Mouse (Mus musculus): ENCODE measurements around the gene Tmsb15b1. TPM values are rescaled to one million over a fixed set of nuclear protein-coding genes. Genes with fewer than 3 reads are reported as not detected.
"Not testable (repeated sequence)": the region's sequence is repeated elsewhere in the genome, so short reads cannot be mapped to it uniquely, and the experiment has no call there.

Tmsb15b1 gene
- total and polyA plus RNA-seq, 2 experiments from 2014 or later, result 2.3 to 17.9 TPM

- no peaks in the 10 kb centered on the region for H3K9me3 ChIP-seq (replicated peaks; ENCODE audit: control insufficient read depth, low read length)
- no peak overlapping the region for H3K9ac ChIP-seq (replicated peaks; ENCODE audit: low read depth, low read length)
- no peaks in the 10 kb centered on the region for H3K4me1 ChIP-seq (ENCODE audit: control insufficient read depth, insufficient read depth)
- ATAC-seq (ENCODE audit: insufficient read depth, low read depth) (no peak), DNase-seq (ENCODE audit: low spot score) (no peak)
- peak; percentile 43 for TF ChIP-seq CTCF (IDR thresholded peaks at IDR 0.05; ENCODE audit: low read depth)
- TF ChIP-seq EP300 (IDR thresholded peaks at IDR 0.05; ENCODE audit: low read depth), result no peak
- H3K4me2 ChIP-seq (ENCODE audit: low read depth, low read length), result no peak overlapping the region
- no peaks in the 10 kb centered on the region for H3K27me3 ChIP-seq (ENCODE audit: control insufficient read depth, insufficient read depth, low read length)
- H3K36me3 ChIP-seq (replicated peaks; ENCODE audit: control insufficient read depth, insufficient read depth, low read length), result no peaks in the 10 kb centered on the region
- H3K27ac ChIP-seq (ENCODE audit: low read depth), result no peak overlapping the region
- H3K4me3 ChIP-seq (ENCODE audit: low read depth, low read length), result no peak overlapping the region
Measured at GRCm38 (mm10) chrX:136978616-136979015, 1.9 kb upstream of the Tmsb15b1 start.

- DNase-seq (ENCODE audit: low spot score); H3K4me1 ChIP-seq (ENCODE audit: control insufficient read depth, insufficient read depth); H3K27me3 ChIP-seq (ENCODE audit: control insufficient read depth, insufficient read depth, low read length); H3K36me3 ChIP-seq (replicated peaks; ENCODE audit: control insufficient read depth, insufficient read depth, low read length); ATAC-seq (ENCODE audit: insufficient read depth, low read depth); H3K27ac ChIP-seq (ENCODE audit: low read depth); H3K9me3 ChIP-seq (replicated peaks; ENCODE audit: control insufficient read depth, low read length); H3K9ac ChIP-seq (replicated peaks; ENCODE audit: low read depth, low read length): not testable (repeated sequence)
- peak within 1 kb of the TSS; percentile 57 for H3K4me2 ChIP-seq (ENCODE audit: low read depth, low read length)
- 73% methylated on average over 6 of the region's 6 CpGs for WGBS
- peak within 1 kb of the TSS; percentile 34; the same call in 1 of the 2 replicates for H3K4me3 ChIP-seq (ENCODE audit: low read depth, low read length)
Measured at GRCm38 (mm10) chrX:136975397-136975796, 1.3 kb downstream of the Tmsb15b1 start, which contains the start of gene Tmsb15b2. Tmsb15b2 (minus strand) TSS chrX:136975497.

DNA sequence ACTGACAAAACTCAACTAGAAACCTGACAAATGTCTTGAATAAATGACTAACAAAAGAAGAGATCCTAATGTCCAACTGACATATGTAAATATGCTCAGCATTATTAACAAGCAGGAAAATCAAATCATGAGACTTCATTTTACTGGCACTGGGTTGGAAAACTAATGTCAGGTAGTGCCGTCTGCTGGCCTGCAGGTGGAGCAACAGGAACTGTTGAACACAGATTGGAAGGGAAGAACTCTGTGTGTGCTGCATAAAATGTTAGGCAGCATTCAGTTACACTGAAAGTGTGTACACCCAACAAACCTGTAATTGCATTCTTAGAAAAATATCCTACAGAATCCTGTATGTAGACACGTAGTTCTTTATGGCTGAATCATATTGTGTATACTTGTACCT is 17.0 kb downstream of the Tmsb15b1 start:
- TF ChIP-seq CTCF (IDR thresholded peaks at IDR 0.05; ENCODE audit: low read depth) (peak; percentile 31; the same call in 1 of the 2 replicates), EP300 (IDR thresholded peaks at IDR 0.05; ENCODE audit: low read depth) (no peak)
- Histone ChIP-seq H3K9ac (replicated peaks; ENCODE audit: low read depth, low read length) (no peak overlapping the region), H3K36me3 (replicated peaks; ENCODE audit: control insufficient read depth, insufficient read depth, low read length) (no peaks in the 10 kb centered on the region), H3K27ac (ENCODE audit: low read depth) (no peak overlapping the region), H3K4me2 (ENCODE audit: low read depth, low read length) (no peak overlapping the region), H3K4me1 (ENCODE audit: control insufficient read depth, insufficient read depth) (no peaks in the 10 kb centered on the region), H3K9me3 (replicated peaks; ENCODE audit: control insufficient read depth, low read length) (no peaks in the 10 kb centered on the region), H3K27me3 (ENCODE audit: control insufficient read depth, insufficient read depth, low read length) (no peaks in the 10 kb centered on the region), H3K4me3 (ENCODE audit: low read depth, low read length) (no peak overlapping the region)
- no peak for ATAC-seq (ENCODE audit: insufficient read depth, low read depth)
- WGBS, result 33% methylated on average over 2 of the region's 2 CpGs
- no peak for DNase-seq (ENCODE audit: low spot score)

DNA sequence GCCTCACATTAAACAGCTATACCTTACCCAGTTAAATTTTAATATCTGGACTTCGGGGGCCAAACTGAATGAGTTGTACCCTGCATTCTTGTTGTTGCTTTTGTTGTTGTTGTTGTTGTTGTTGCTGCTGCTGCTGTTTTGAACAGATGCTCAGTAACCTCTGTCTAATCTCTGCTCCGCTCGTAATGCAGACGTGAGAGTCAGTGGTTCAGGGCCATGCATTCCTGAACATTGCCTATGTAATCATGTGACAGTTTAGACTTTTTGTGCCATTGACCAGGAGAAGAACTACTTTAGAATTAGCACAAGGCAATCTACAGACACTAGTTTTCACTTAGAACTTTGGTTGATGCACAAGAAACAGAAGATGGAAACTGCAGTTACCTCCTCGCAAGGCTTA is 18.4 kb downstream of the Tmsb15b1 start:
- H3K36me3 ChIP-seq (replicated peaks; ENCODE audit: control insufficient read depth, insufficient read depth, low read length); H3K27me3 ChIP-seq (ENCODE audit: control insufficient read depth, insufficient read depth, low read length); H3K9ac ChIP-seq (replicated peaks; ENCODE audit: low read depth, low read length); DNase-seq (ENCODE audit: low spot score); H3K27ac ChIP-seq (ENCODE audit: low read depth); H3K4me3 ChIP-seq (ENCODE audit: low read depth, low read length); ATAC-seq (ENCODE audit: insufficient read depth, low read depth); H3K4me1 ChIP-seq (ENCODE audit: control insufficient read depth, insufficient read depth); H3K9me3 ChIP-seq (replicated peaks; ENCODE audit: control insufficient read depth, low read length): not testable (repeated sequence)
- WGBS, result 55% methylated on average over 5 of the region's 5 CpGs
- peak overlapping the region; percentile 42; the same call in 1 of the 2 replicates for H3K4me2 ChIP-seq (ENCODE audit: low read depth, low read length)

GRCm38 (mm10) chrX:136957583-136958279 is 18.9 kb downstream of the Tmsb15b1 start:
- 27% methylated on average over 13 of the region's 13 CpGs for WGBS
- not testable (repeated sequence) for H3K9me3 ChIP-seq (replicated peaks; ENCODE audit: control insufficient read depth, low read length); H3K36me3 ChIP-seq (replicated peaks; ENCODE audit: control insufficient read depth, insufficient read depth, low read length); H3K9ac ChIP-seq (replicated peaks; ENCODE audit: low read depth, low read length); H3K27ac ChIP-seq (ENCODE audit: low read depth); H3K27me3 ChIP-seq (ENCODE audit: control insufficient read depth, insufficient read depth, low read length); DNase-seq (ENCODE audit: low spot score); H3K4me1 ChIP-seq (ENCODE audit: control insufficient read depth, insufficient read depth)
- Histone ChIP-seq H3K4me3 (ENCODE audit: low read depth, low read length) (0 out of 2 replicates have a peak overlapping the region, but pooled peaks have one; percentile 11), H3K4me2 (ENCODE audit: low read depth, low read length) (peak overlapping the region; percentile 42)
- ATAC-seq (ENCODE audit: insufficient read depth, low read depth), result peak; percentile 68

DNA sequence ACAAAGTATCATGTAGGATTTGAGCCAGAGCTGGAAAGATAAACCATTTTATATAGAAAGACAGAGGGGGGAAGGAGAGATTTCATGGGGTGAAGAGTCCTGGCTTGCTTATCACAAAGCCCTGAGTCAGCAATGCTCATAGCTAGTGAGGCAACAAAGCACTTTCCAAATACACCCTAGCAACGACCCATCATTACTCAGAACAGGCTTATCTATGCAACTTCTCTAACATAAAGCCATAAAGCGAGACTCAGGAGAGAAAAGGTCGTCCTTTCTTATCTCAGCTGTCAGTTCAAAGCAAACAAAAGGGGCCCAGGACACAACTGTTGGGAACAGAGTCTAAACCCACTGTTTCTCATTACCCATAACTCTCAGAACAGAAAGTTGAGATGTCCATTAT is 38.7 kb downstream of the Tmsb15b1 start:
- no peak overlapping the region for H3K4me2 ChIP-seq (ENCODE audit: low read depth, low read length)
- no peak overlapping the region for H3K27ac ChIP-seq (ENCODE audit: low read depth)
- TF ChIP-seq EP300 (IDR thresholded peaks at IDR 0.05; ENCODE audit: low read depth) (no peak), CTCF (IDR thresholded peaks at IDR 0.05; ENCODE audit: low read depth) (no peak)
- H3K27me3 ChIP-seq (ENCODE audit: control insufficient read depth, insufficient read depth, low read length), result no peaks in the 10 kb centered on the region
- no peak overlapping the region for H3K9ac ChIP-seq (replicated peaks; ENCODE audit: low read depth, low read length)
- H3K4me1 ChIP-seq (ENCODE audit: control insufficient read depth, insufficient read depth), result no peaks in the 10 kb centered on the region
- H3K9me3 ChIP-seq (replicated peaks; ENCODE audit: control insufficient read depth, low read length), result no peaks in the 10 kb centered on the region
- no peaks in the 10 kb centered on the region for H3K36me3 ChIP-seq (replicated peaks; ENCODE audit: control insufficient read depth, insufficient read depth, low read length)
- ATAC-seq (ENCODE audit: insufficient read depth, low read depth) (no peak), DNase-seq (ENCODE audit: low spot score) (no peak)
- no peak overlapping the region for H3K4me3 ChIP-seq (ENCODE audit: low read depth, low read length)
- WGBS, result 15% methylated on average over 3 of the region's 3 CpGs

Measured in heart, postnatal 0 days (tissue).